Mouse (Mus musculus) kidney, embryonic 14.5 days (tissue): Measurements from ENCODE around the gene Htra1. TPM values are rescaled to one million over a fixed set of nuclear protein-coding genes. Genes with fewer than 3 reads are reported as not detected.

Experiments used
- ATAC-seq: fragments of 200-750 bp; cut with Nextera tagmentation; 2 replicates; pipeline ENCODE4 v1.8.0; 2017; ENCODE audit warnings: moderate number of reproducible peaks, mild to moderate bottlenecking, moderate TSS enrichment, moderate library complexity; ENCODE audit not compliant: low FRiP score, low TSS enrichment
- H3K27ac ChIP-seq: fragments of 300-500 bp; sonication (generic); 2 replicates; pipeline ENCODE4 v1.5.1; 2014; ENCODE audit warnings: low read depth, mild to moderate bottlenecking, low read length, moderate library complexity, mixed read lengths
- H3K27me3 ChIP-seq: fragments of 300-500 bp; sonication (generic); 2 replicates; pipeline ENCODE4 v1.6.1; 2014; ENCODE audit warnings: mild to moderate bottlenecking, low read length; ENCODE audit not compliant: control insufficient read depth, insufficient read depth
- H3K36me3 ChIP-seq: fragments of 300-500 bp; sonication (generic); 2 replicates; pipeline ENCODE4 v1.6.1; 2014; ENCODE audit warnings: low read length, mixed read lengths; ENCODE audit not compliant: control insufficient read depth, insufficient read depth
- H3K4me1 ChIP-seq: fragments of 300-500 bp; sonication (generic); 2 replicates; pipeline ENCODE4 v1.6.1; 2014; ENCODE audit warnings: low read length, mixed read lengths; ENCODE audit not compliant: control insufficient read depth, insufficient read depth
- H3K4me2 ChIP-seq: fragments of 300-500 bp; sonication (generic); replicated peaks from 2 replicates; pipeline ENCODE4 v1.6.1; 2014; ENCODE audit warnings: low read depth, mild to moderate bottlenecking, low read length
- H3K4me3 ChIP-seq: fragments of 300-500 bp; sonication (generic); 2 replicates; pipeline ENCODE4 v1.5.1; 2014; ENCODE audit warnings: mild to moderate bottlenecking, low read length
- H3K9ac ChIP-seq: fragments of 300-500 bp; sonication (generic); 2 replicates; pipeline ENCODE4 v1.6.1; 2014; ENCODE audit warnings: low read depth, mild to moderate bottlenecking, low read length, moderate library complexity
- H3K9me3 ChIP-seq: fragments of 300-500 bp; sonication (generic); 2 replicates; pipeline ENCODE4 v1.6.1; 2016; ENCODE audit warnings: low read length; ENCODE audit not compliant: control insufficient read depth
- WGBS: fragments of 180-500 bp; shearing (Covaris S2); extraction: QIAGEN DNeasy Blood & Tissue Kit; methylation state at CpG from one replicate; pipeline ENCODE4 v1.1.7; 2014; 5-methylcytosine and 5-hydroxymethylcytosine counted together
- polyA plus RNA-seq: library from polyadenylated mRNA; unstranded; fragments of >200 nt; fragmentation: Nextera tagmentation; extraction: Ambion mirVana; gene quantifications from 2 replicates; pipeline ENCODE4 v1.2.1, GENCODE M21; 2014

The Htra1 gene
- polyA plus RNA-seq, 1 experiment from 2014 or later: 3.0 TPM

DNA sequence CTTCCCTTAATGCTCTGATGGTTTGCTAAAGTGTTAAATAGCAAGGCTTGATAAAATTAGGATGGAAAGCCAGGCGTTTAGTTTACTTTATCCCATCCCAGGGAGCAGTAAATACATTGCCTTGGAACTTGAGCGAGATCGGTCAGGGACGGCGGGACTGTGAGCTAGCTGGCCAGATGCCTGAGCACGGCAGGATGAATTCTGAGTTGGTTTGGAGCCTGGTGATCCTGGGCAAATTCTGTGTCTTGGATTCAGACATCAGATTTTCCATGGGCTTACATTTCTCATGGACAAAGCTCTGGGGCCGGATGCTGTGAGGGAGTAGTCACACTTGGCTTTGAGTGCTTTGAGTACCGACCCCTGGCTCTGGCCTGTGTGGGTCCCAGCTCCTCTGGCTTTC is 4.8 kb downstream of the Htra1 start:
- Histone ChIP-seq H3K27me3 (peaks cover 33% of the 10 kb centered on the region), H3K4me1 (peaks cover 8% of the 10 kb centered on the region), H3K27ac (no peak overlapping the region), H3K9me3 (no peaks in the 10 kb centered on the region), H3K4me3 (no peak overlapping the region), H3K9ac (no peak overlapping the region), H3K4me2 (no peak overlapping the region), H3K36me3 (no peaks in the 10 kb centered on the region)
- ATAC-seq: no peak
- 77% methylated on average over 8 of the region's 8 CpGs for WGBS

DNA sequence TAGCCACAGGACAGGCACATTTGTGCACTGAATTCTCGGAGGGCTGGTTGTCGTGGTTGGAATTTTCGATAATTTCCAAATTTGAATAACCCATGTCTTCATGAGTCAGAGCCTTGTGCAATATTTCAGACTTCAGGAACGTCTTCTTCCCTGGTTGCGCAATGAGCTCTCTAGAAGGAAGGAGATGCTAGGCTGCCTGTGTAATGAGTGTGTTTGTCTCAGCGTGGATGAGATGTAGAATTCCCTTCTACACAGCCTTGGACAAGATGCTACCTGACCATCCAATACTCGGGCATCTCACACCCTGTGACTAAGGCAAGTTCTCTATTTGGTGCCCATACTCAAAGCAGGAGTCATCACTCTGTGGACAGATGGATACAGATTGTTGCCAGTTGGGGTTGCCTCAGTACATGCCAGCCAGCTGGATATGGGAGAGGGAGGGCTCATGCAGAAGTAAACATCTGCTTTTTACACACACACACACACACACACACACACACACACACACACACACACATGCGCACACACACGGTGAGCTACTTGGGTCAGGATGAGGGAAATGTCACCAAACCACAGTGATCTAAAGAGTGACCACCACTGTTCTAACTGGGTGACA is 7.5 kb downstream of the Htra1 start:
- Histone ChIP-seq H3K9ac (no peak overlapping the region), H3K36me3 (no peaks in the 10 kb centered on the region), H3K4me2 (no peak overlapping the region), H3K4me1 (no peaks in the 10 kb centered on the region), H3K27me3 (peaks cover 6% of the 10 kb centered on the region; the same call in 1 of the 2 replicates), H3K27ac (no peak overlapping the region), H3K4me3 (no peak overlapping the region), H3K9me3 (no peaks in the 10 kb centered on the region)
- 94% methylated on average over 9 of the region's 9 CpGs for whole genome bisulfite sequencing
- no peak for ATAC-seq

GRCm38 (mm10) chr7:130944766-130945475 is 9.0 kb downstream of the Htra1 start:
- no peaks in the 10 kb centered on the region for H3K36me3 ChIP-seq
- H3K9me3 ChIP-seq: no peaks in the 10 kb centered on the region
- H3K4me1 ChIP-seq: no peaks in the 10 kb centered on the region
- no peak overlapping the region for H3K27ac ChIP-seq
- H3K9ac ChIP-seq: no peak overlapping the region
- WGBS: 92% methylated on average over 11 of the region's 11 CpGs
- H3K27me3 ChIP-seq: no peaks in the 10 kb centered on the region
- no peak for ATAC-seq
- no peak overlapping the region for H3K4me2 ChIP-seq
- no peak overlapping the region for H3K4me3 ChIP-seq

DNA sequence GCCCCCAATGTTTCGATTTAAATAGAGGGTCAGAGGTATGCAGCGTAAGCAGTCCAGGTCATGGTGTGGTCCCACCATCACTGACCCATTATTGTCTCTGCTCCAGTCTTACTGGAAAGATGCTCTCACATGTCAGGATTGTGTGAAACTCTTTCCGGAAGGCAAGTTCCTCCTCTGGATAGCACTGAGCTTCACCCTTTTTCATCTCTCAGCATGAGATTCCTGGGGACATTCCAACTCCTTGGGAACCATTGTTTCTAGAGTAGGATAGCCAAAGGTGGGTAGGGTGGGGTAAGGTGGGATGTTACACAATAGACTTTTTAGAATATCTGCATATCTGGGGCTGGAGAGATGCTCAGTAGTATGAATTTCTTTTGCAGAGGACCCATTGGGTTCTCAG is 9.8 kb downstream of the Htra1 start:
- Histone ChIP-seq H3K27me3 (no peaks in the 10 kb centered on the region), H3K4me3 (no peak overlapping the region), H3K27ac (no peak overlapping the region), H3K4me1 (no peaks in the 10 kb centered on the region), H3K9ac (no peak overlapping the region), H3K36me3 (no peaks in the 10 kb centered on the region), H3K4me2 (no peak overlapping the region), H3K9me3 (no peaks in the 10 kb centered on the region)
- no peak for ATAC-seq
- WGBS: 94% methylated on average over 3 of the region's 3 CpGs

DNA sequence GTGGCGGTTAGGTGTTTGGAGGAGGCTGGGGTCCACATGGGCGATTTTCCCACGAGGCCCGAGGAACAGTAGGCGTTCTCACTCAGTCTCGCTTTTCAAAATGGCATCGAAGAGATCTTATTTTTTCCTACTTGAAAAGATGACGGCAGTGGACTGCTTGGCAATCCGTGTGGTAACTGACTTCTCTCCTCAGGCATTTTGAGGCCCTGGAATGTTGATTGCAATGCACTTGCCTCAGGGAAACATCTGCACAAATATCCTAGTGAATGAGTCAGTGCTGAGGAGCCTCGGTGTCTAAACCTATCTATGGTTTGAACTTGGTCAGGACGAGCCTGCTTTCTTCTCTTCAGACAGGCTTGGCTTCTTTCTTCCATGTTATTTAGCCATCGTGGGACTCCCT is 10.4 kb downstream of the Htra1 start:
- Histone ChIP-seq H3K27me3 (no peaks in the 10 kb centered on the region), H3K36me3 (no peaks in the 10 kb centered on the region), H3K4me1 (no peaks in the 10 kb centered on the region), H3K27ac (no peak overlapping the region), H3K9me3 (no peaks in the 10 kb centered on the region), H3K9ac (no peak overlapping the region), H3K4me3 (no peak overlapping the region), H3K4me2 (no peak overlapping the region)
- WGBS: 87% methylated on average over 12 of the region's 12 CpGs
- ATAC-seq: no peak

- H3K36me3 ChIP-seq: no peaks in the 10 kb centered on the region
- H3K9ac ChIP-seq: no peak overlapping the region
- H3K27ac ChIP-seq: no peak overlapping the region; the same call in 1 of the 2 replicates
- H3K4me1 ChIP-seq: no peaks in the 10 kb centered on the region
- H3K27me3 ChIP-seq: no peaks in the 10 kb centered on the region
- H3K4me3 ChIP-seq: no peak overlapping the region
- H3K9me3 ChIP-seq: no peaks in the 10 kb centered on the region
- WGBS: 57% methylated on average over 5 of the region's 5 CpGs
- ATAC-seq: no peak
- no peak overlapping the region for H3K4me2 ChIP-seq
Measured at GRCm38 (mm10) chr7:130948563-130949208, 12.8 kb downstream of the Htra1 start.

- Histone ChIP-seq H3K4me3 (no peak overlapping the region), H3K9me3 (no peaks in the 10 kb centered on the region), H3K4me1 (no peaks in the 10 kb centered on the region), H3K4me2 (no peak overlapping the region), H3K27ac (no peak overlapping the region; the same call in 1 of the 2 replicates), H3K36me3 (no peaks in the 10 kb centered on the region), H3K27me3 (no peaks in the 10 kb centered on the region), H3K9ac (no peak overlapping the region)
- ATAC-seq: no peak; the same call in 1 of the 2 replicates
- WGBS: 54% methylated on average over 8 of the region's 8 CpGs
Measured at GRCm38 (mm10) chr7:130949331-130949751, 13.4 kb downstream of the Htra1 start.

- Histone ChIP-seq H3K4me1 (no peaks in the 10 kb centered on the region), H3K27ac (no peak overlapping the region), H3K36me3 (no peaks in the 10 kb centered on the region), H3K9ac (no peak overlapping the region), H3K27me3 (no peaks in the 10 kb centered on the region), H3K4me2 (no peak overlapping the region), H3K9me3 (no peaks in the 10 kb centered on the region), H3K4me3 (no peak overlapping the region)
- no peak for ATAC-seq
- WGBS: 85% methylated on average over 7 of the region's 7 CpGs
Measured at GRCm38 (mm10) chr7:130950482-130950881, 14.6 kb downstream of the Htra1 start.

DNA sequence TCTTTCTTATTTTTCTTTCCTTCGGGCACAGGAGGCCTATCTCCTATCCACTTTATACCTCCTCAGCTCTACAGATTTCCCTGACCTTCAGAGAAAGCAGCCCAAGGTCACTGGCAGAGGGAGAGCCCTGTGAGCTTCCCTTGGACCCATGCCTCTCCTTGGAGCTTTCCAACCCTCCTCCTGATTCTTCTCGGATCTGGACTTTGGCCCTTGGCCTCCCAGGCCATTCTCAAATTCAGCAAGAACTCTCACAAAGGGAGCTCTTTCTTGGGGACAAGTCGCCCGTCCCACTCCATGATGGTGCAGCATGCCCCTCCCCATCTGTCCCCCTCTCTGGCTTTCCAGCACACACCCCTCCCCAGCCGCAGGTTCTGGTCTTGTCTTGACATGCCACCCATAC is 15.1 kb downstream of the Htra1 start:
- ATAC-seq: no peak
- H3K4me1 ChIP-seq: no peaks in the 10 kb centered on the region
- H3K9ac ChIP-seq: no peak overlapping the region
- H3K4me2 ChIP-seq: no peak overlapping the region
- 90% methylated on average over 5 of the region's 5 CpGs for WGBS
- H3K9me3 ChIP-seq: no peaks in the 10 kb centered on the region
- H3K27ac ChIP-seq: no peak overlapping the region
- no peak overlapping the region for H3K4me3 ChIP-seq
- no peaks in the 10 kb centered on the region for H3K27me3 ChIP-seq
- H3K36me3 ChIP-seq: no peaks in the 10 kb centered on the region
